Mouse (Mus musculus) liver, embryonic 16.5 days (tissue): ENCODE data around the gene S100a5. TPM values are rescaled to one million over a fixed set of nuclear protein-coding genes. Genes with fewer than 3 reads are reported as not detected.

Experiments used
- ATAC-seq: fragments of 200-750 bp; cut with Nextera tagmentation; 2 replicates; pipeline ENCODE4 v1.8.0; 2017; ENCODE audit warnings: low read depth, mild to moderate bottlenecking, moderate number of reproducible peaks, moderate library complexity
- H3K27ac ChIP-seq: fragments of 300-500 bp; sonication (generic); 2 replicates; pipeline ENCODE4 v1.5.1; 2014; ENCODE audit warnings: mild to moderate bottlenecking, low read length
- H3K27me3 ChIP-seq: fragments of 300-500 bp; sonication (generic); 2 replicates; pipeline ENCODE4 v1.6.1; 2014; ENCODE audit warnings: low read depth, low read length, mixed read lengths; ENCODE audit not compliant: control insufficient read depth, insufficient read depth
- H3K36me3 ChIP-seq: fragments of 300-500 bp; sonication (generic); 2 replicates; pipeline ENCODE4 v1.6.1; 2014; ENCODE audit warnings: mild to moderate bottlenecking; ENCODE audit not compliant: control insufficient read depth, insufficient read depth
- H3K4me1 ChIP-seq: fragments of 300-500 bp; sonication (generic); 2 replicates; pipeline ENCODE4 v1.6.1; 2014; ENCODE audit warnings: low read depth, low read length, mixed read lengths; ENCODE audit not compliant: control insufficient read depth
- H3K4me2 ChIP-seq: fragments of 300-500 bp; sonication (generic); 2 replicates; pipeline ENCODE4 v1.6.1; 2014; ENCODE audit warnings: low read depth, low read length, mixed read lengths
- H3K4me3 ChIP-seq: fragments of 300-500 bp; sonication (generic); 2 replicates; pipeline ENCODE4 v1.5.1; 2014; ENCODE audit warnings: low read depth, mild to moderate bottlenecking, low read length
- H3K9ac ChIP-seq: fragments of 300-500 bp; sonication (generic); 2 replicates; pipeline ENCODE4 v1.6.1; 2014; ENCODE audit warnings: low read depth, low read length
- H3K9me3 ChIP-seq: fragments of 300-500 bp; sonication (generic); replicated peaks from 2 replicates; pipeline ENCODE4 v1.6.1; 2016; ENCODE audit warnings: low read length; ENCODE audit not compliant: control insufficient read depth
- WGBS: fragments of 180-500 bp; shearing (Covaris S2); extraction: QIAGEN DNeasy Blood & Tissue Kit; methylation state at CpG from one replicate; pipeline ENCODE4 v1.1.7; 2014; ENCODE audit not compliant: insufficient replicate concordance; 5-methylcytosine and 5-hydroxymethylcytosine counted together
- polyA plus RNA-seq: library from polyadenylated mRNA; unstranded; fragments of >200 nt; fragmentation: Nextera tagmentation; extraction: Ambion mirVana; gene quantifications from 2 replicates; pipeline ENCODE4 v1.2.1, GENCODE M21; 2015

Gene S100a5
- polyA plus RNA-seq, 1 experiment from 2014 or later: not detected

DNA sequence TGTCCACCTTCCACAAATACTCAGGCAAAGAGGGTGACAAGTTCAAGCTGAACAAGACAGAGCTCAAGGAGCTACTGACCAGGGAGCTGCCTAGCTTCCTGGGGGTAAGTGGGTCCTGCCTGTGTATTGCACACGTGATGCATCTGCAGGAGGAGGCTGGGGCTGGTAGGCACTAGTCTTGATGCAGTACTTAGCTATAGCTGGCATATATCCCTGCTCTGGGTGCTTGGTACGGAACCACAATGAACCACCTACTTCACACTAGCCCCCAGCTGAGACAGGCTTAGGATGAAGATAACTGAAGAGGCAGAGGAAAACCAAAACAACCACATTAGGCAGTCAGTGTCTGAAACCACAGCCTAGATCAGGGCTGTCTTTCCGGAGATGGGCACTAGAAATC, 3.3 kb upstream of the S100a5 start:
- Histone ChIP-seq H3K9ac (no peak overlapping the region), H3K27ac (no peak overlapping the region), H3K9me3 (no peaks in the 10 kb centered on the region), H3K4me3 (no peak overlapping the region), H3K4me1 (no peaks in the 10 kb centered on the region), H3K36me3 (no peaks in the 10 kb centered on the region), H3K4me2 (no peak overlapping the region), H3K27me3 (no peaks in the 10 kb centered on the region)
- no peak for ATAC-seq
- 24% methylated on average over 3 of the region's 3 CpGs for WGBS

DNA sequence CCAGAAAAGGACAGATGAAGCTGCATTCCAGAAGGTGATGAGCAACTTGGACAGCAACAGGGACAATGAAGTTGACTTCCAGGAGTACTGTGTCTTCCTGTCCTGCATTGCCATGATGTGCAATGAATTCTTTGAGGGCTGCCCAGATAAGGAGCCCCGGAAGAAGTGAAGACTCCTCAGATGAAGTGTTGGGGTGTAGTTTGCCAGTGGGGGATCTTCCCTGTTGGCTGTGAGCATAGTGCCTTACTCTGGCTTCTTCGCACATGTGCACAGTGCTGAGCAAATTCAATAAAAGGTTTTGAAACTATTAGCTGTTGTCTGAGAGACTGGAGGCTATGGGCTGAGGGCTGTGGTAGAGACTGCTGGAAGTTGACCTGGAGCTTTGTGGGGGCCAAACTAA, 2.6 kb upstream of the S100a5 start:
- Histone ChIP-seq H3K36me3 (no peaks in the 10 kb centered on the region), H3K9me3 (no peaks in the 10 kb centered on the region), H3K9ac (no peak overlapping the region), H3K4me2 (no peak overlapping the region), H3K4me3 (no peak overlapping the region), H3K27ac (no peak overlapping the region), H3K4me1 (no peaks in the 10 kb centered on the region), H3K27me3 (no peaks in the 10 kb centered on the region)
- no peak for ATAC-seq
- 66% methylated on average over 2 of the region's 2 CpGs for WGBS

DNA sequence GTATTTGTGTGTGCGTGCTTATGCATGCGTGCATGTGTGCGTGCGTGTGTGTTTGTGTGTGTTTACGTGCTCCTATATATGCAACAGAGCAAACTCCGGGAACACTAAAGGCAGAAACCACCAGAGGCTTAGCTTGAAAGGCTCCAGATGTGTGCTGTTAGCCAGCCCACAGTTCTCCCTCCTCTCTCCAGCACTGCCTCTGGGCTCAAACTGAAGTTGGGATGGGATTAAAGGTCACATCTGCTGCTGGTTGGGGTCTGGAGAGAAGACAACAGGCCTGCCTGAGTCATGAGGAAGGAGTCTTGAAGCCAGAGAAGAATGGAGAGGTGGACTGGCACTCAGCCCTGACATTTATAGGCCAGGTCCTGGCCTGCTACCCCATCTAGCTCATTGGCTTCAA, 2.1 kb upstream of the S100a5 start:
- no peaks in the 10 kb centered on the region for H3K4me1 ChIP-seq
- no peak overlapping the region for H3K9ac ChIP-seq
- no peak overlapping the region for H3K27ac ChIP-seq
- no peak for ATAC-seq
- no peaks in the 10 kb centered on the region for H3K9me3 ChIP-seq
- H3K36me3 ChIP-seq: no peaks in the 10 kb centered on the region
- no peak overlapping the region for H3K4me2 ChIP-seq
- H3K27me3 ChIP-seq: no peaks in the 10 kb centered on the region
- H3K4me3 ChIP-seq: no peak overlapping the region
- 68% methylated on average over 6 of the region's 6 CpGs for WGBS

DNA sequence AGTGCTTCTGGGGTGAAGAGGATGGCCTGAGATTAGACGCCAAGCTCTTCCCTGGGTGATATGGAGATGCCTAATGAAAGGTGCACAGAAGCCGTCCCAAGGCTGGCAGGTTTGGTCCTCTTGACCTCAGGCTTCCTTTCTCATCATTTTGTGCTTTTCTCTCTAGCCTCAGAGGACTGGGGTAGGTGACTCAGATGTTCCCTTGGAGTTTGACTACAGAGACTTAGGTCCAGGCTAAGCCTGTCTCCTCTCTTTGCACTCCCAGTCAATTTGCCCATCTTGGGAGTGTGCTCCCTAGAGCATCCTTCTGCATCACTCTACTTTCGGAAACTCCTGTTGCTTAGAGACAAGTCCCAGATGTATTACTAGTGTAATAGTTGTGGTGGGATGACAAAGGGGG, 962 bp upstream of the S100a5 start:
- Histone ChIP-seq H3K4me2 (no peak overlapping the region), H3K4me1 (no peaks in the 10 kb centered on the region), H3K4me3 (no peak overlapping the region), H3K27ac (no peak overlapping the region), H3K27me3 (no peaks in the 10 kb centered on the region), H3K9me3 (no peaks in the 10 kb centered on the region), H3K36me3 (no peaks in the 10 kb centered on the region), H3K9ac (no peak overlapping the region)
- ATAC-seq: no peak
- WGBS: 60% methylated on average over 3 of the region's 3 CpGs

DNA sequence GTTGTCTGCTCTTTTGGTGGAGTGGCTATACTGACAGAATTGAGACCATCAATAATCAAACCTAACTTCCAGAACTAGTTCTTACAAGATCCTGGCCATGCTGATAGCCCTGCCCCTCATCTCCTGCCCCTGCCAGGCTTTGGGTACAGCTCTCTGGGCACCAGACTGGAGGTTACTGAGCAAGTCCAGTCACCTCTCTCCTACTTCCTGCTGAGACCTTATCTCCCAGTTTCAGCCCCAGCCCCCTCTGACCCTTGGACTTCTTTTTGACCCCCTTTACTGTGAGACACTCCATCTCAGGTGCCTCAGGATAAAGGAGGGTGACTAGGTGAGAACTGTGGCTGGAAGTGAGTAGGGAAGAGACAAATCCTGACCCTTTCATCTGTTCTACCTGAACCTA, 779 bp downstream of the S100a5 start:
- peaks cover 4% of the 10 kb centered on the region for H3K4me1 ChIP-seq
- no peaks in the 10 kb centered on the region for H3K36me3 ChIP-seq
- H3K9me3 ChIP-seq: no peaks in the 10 kb centered on the region
- no peak for ATAC-seq
- no peak overlapping the region for H3K4me2 ChIP-seq
- no peak overlapping the region for H3K9ac ChIP-seq
- H3K4me3 ChIP-seq: no peak overlapping the region
- H3K27me3 ChIP-seq: peaks cover 4% of the 10 kb centered on the region; the same call in 1 of the 2 replicates
- H3K27ac ChIP-seq: no peak overlapping the region

DNA sequence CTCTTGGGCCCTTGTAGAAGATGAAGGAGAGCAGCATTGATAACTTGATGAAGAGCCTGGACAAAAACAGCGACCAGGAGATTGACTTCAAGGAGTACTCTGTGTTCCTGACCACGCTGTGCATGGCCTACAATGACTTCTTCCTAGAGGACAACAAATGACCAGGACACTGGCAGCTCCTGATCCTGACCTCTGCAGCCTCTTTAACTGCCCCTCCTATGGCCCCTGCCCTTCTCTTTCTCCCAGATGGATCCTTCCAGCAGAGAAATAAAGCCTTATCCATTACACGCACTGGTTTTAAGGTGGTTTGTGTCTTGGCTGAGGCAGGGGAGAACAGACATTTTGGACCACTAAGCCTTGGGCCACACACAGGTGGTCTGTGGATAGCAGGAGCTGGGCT, 3.2 kb downstream of the S100a5 start:
- H3K36me3 ChIP-seq: no peaks in the 10 kb centered on the region
- no peaks in the 10 kb centered on the region for H3K9me3 ChIP-seq
- no peak overlapping the region for H3K4me3 ChIP-seq
- 71% methylated on average over 3 of the region's 3 CpGs for WGBS
- no peak overlapping the region for H3K27ac ChIP-seq
- H3K4me1 ChIP-seq: peaks cover 4% of the 10 kb centered on the region
- peaks cover 4% of the 10 kb centered on the region; the same call in 1 of the 2 replicates for H3K27me3 ChIP-seq
- ATAC-seq: no peak
- no peak overlapping the region for H3K4me2 ChIP-seq
- no peak overlapping the region for H3K9ac ChIP-seq

DNA sequence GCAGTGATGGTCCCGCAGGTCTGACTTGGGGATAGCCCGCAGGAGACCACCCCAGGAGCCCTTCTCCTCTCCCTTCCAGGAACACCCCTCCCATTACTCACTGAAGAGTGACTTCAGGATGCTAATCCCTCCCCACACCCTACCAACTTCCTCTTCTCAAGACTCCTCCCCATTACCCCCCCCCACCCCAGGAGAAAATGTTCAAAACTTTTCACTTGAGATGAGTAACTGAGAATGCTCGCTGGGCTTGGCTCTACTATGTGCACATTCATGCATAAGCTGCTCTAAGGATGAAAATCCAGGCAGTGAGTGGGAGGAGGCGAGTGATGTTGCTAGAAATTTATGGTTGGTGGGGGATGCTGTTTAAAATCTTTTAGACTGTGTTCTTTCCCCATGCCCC, 3.7 kb downstream of the S100a5 start:
- Histone ChIP-seq H3K4me2 (no peak overlapping the region), H3K9me3 (no peaks in the 10 kb centered on the region), H3K9ac (no peak overlapping the region), H3K27ac (no peak overlapping the region), H3K4me3 (no peak overlapping the region), H3K27me3 (peaks cover 4% of the 10 kb centered on the region; the same call in 1 of the 2 replicates), H3K36me3 (no peaks in the 10 kb centered on the region), H3K4me1 (peaks cover 4% of the 10 kb centered on the region)
- 23% methylated on average over 4 of the region's 4 CpGs for WGBS
- ATAC-seq: no peak

DNA sequence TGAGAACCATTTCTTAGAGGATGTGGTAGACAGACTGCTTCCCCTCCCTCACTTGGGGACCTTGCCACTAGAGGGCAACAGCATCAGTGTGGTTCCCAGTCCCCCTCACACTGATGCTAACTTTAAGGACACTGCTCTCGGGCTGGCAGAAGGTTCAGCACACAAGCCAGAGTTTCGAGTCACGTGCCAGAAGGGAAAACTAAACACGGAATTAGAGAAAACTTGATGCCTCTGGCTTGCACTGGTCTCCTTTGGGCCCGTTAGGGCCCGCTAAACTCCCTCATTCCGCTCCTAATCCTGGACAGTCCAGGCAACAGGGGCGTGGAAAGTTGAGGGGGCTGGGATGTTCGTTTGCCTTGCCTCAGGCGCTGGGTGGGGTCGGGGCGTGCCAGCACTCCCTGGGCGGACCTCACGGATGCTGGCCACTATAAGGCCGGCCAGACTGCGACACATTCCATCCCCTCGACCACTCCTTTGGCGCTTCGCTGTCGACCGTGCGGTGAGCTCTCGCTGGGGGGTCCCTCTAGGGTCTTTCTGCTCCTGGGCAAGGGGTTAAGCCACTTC, 4.5 kb downstream of the S100a5 start, which contains the start of gene S100a6:
TSS of gene S100a6 (plus strand) at position 155 of the 564 bp plus-strand sequence.
- H3K4me2 ChIP-seq: peak within 1 kb of the TSS; percentile 36
- H3K27ac ChIP-seq: no peak within 1 kb of the TSS
- H3K27me3 ChIP-seq: peaks cover 4% of the 10 kb centered on the region; the same call in 1 of the 2 replicates
- no peak within 1 kb of the TSS for H3K9ac ChIP-seq
- H3K4me3 ChIP-seq: peak within 1 kb of the TSS; percentile 25
- no peaks in the 10 kb centered on the region for H3K9me3 ChIP-seq
- no peaks in the 10 kb centered on the region for H3K36me3 ChIP-seq
- 2% methylated on average over 23 of the region's 23 CpGs for WGBS
- H3K4me1 ChIP-seq: peaks cover 4% of the 10 kb centered on the region
- ATAC-seq: no peak

DNA sequence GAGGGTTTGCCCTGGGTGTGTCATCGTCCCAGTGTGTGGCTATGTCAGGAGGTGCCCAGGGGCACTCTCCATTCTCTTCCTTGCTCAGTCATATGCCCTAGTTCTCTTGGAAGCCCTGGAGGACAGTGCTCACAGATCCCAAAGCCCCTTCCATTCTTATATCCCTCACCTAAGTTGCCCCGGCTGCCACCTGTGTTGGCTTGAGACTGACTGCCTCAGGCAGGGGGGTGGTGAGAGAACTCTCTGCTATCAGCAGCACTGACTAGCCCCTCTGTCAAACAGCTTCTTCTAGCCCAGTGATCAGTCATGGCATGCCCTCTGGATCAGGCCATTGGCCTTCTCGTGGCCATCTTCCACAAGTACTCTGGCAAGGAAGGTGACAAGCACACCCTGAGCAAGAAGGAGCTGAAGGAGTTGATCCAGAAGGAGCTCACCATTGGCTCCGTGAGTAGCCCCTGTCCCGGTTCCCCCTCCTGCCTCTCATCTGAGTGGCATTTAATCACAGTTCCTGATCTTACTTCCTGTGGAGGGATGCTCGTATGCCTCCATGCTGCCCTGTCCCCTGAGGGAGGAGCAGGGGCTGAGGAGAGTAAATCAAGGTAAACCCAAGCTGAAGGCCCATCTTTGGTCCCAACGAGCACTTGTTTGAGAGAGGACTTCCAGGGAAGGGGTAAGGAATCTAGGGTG, 5.3 kb downstream of the S100a5 start:
- ATAC-seq: no peak
- peaks cover 4% of the 10 kb centered on the region; the same call in 1 of the 2 replicates for H3K27me3 ChIP-seq
- H3K27ac ChIP-seq: no peak overlapping the region
- H3K4me2 ChIP-seq: peak overlapping the region; percentile 36; the same call in 1 of the 2 replicates
- no peaks in the 10 kb centered on the region for H3K36me3 ChIP-seq
- peak overlapping the region; percentile 25 for H3K4me3 ChIP-seq
- whole genome bisulfite sequencing: 27% methylated on average over 7 of the region's 7 CpGs
- H3K9me3 ChIP-seq: no peaks in the 10 kb centered on the region
- no peak overlapping the region for H3K9ac ChIP-seq
- peaks cover 4% of the 10 kb centered on the region for H3K4me1 ChIP-seq
